Mouse (Mus musculus) Patski (cell line): ENCODE results near the gene Ccdc124. TPM values are rescaled to one million over a fixed set of nuclear protein-coding genes. Genes with fewer than 3 reads are reported as not detected.
"Not testable (repeated sequence)": the region's sequence is repeated elsewhere in the genome, so short reads cannot be mapped to it uniquely, and the experiment has no call there.

Experiments
- ATAC-seq: fragments of 100-300 bp; one replicate; pipeline ENCODE4 v1.8.0; 2021
- CTCF ChIA-PET: fragments of 350-600 bp; sonication (Branson Sonifier 250); formaldehyde crosslinking; loops from one replicate; lab custom pipeline; 2022; ENCODE audit warnings: inconsistent platforms; lab: Charles Lee
- POLR2A ChIA-PET: fragments of 350-600 bp; sonication (Branson Sonifier 250); formaldehyde crosslinking; loops from one replicate; lab custom pipeline; 2022; ENCODE audit warnings: antibody characterized with exemption, inconsistent platforms; lab: Charles Lee
- DNase-seq: peaks from one replicate; pipeline ENCODE4 v3.0.0-alpha.2; 2011; ENCODE audit warnings: low read depth, low spot score
- H3K27me3 ChIP-seq: fragments of 371-371 bp; one replicate; pipeline ENCODE4 v1.5.1; 2021
- CTCF ChIP-seq: fragments of 100-300 bp; IDR thresholded peaks from one replicate; pipeline ENCODE4 v1.5.1; 2021
- in situ Hi-C: fragments of 300-500 bp; cut with MboI; formaldehyde crosslinking; loops from 3 replicates; pipeline ENCODE4 v1.11.1; 2018; ENCODE audit warnings: low pct_unique_long_range_greater_than_20kb, mixed read lengths
- polyA plus RNA-seq: library from polyadenylated mRNA; unstranded; gene quantifications from one replicate; pipeline ENCODE4 v1.2.3, GENCODE M21; 2021

Ccdc124 gene
- polyA plus RNA-seq, 1 experiment from 2014 or later, result 67.5 TPM

GRCm38 (mm10) chr8:70825816-70826215, 47.9 kb downstream of the Ccdc124 start:
- in situ Hi-C loops, result no loop called here
- DNase-seq (no peak), ATAC-seq (no peak)
- no peak for TF ChIP-seq CTCF
- CTCF ChIA-PET, result no interaction called here
- POLR2A ChIA-PET, result interaction anchor here (1.1 kb wide), 1 partner anchor 13 kb away, joined by 3 read pairs; no protein-coding TSS in a partner anchor
- peaks cover 8% of the 10 kb centered on the region for H3K27me3 ChIP-seq

DNA sequence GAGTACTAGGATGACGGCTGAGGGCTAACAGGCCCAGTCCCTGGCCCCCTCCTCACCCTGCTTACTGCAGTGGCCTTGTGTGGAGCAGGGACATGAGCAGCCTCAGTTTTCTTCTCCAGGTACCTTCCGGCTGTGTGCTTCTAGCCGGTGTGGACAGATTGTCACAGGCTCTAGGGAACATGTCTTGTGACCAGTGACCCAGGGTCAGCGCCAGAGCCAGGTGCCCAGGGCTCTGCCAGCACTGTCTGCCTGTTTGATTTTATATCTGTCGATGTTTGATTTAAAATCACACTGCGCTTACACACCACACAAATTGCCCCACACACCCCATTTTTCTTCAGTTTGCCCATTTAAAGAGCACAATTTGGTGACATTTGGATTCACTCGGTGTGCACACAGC, 49.9 kb downstream of the Ccdc124 start:
- no peak for TF ChIP-seq CTCF
- ATAC-seq, result no peak
- ChIA-PET CTCF (interaction anchor here (2.6 kb wide), 1 partner anchor 21 kb away, joined by 10 read pairs; no protein-coding TSS in a partner anchor), POLR2A (interaction anchor here (2.4 kb wide), 1 partner anchor 15 kb away, joined by 9 read pairs; the partner anchor contains the start of gene Arrdc2)
- H3K27me3 ChIP-seq, result peaks cover 8% of the 10 kb centered on the region
- in situ Hi-C loops, result no loop called here
- DNase-seq, result no peak

DNA sequence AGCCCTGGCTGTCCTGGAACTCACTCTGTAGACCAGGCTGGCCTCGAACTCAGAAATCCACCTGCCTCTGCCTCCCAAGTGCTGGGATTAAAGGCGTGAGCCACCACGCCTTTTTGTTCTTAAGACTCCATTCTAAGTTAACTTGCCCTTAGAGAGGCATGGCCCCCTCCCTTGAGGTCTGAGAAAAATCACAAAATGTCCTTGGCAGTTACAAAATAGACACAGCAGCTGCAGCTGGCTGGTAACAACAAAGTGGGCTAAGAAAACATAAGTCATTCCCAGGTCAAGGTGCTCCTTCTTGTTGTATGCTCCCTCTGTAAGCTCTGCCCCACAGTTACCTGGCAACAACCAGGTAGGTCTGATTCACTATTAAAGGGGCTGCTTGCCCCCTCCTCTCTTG, 51.1 kb downstream of the Ccdc124 start:
- H3K27me3 ChIP-seq, ATAC-seq, in situ Hi-C loops, DNase-seq: not testable (repeated sequence)
- ChIA-PET POLR2A (interaction anchor here (2.4 kb wide), 1 partner anchor 17 kb away, joined by 9 read pairs; the partner anchor contains the start of gene Arrdc2), CTCF (interaction anchor here (1.6 to 1.7 kb wide), 3 partner anchors 20 to 32 kb away, joined by 3 to 8 read pairs (median 6); no protein-coding TSS in a partner anchor)

- POLR2A ChIA-PET, result interaction anchor here (2.4 kb wide), 1 partner anchor 17 kb away, joined by 9 read pairs; the partner anchor contains the start of gene Arrdc2
These were observed 51.7 kb downstream of the Ccdc124 start for GRCm38 (mm10) chr8:70821992-70822391.

GRCm38 (mm10) chr8:70821399-70821962, 52.3 kb downstream of the Ccdc124 start:
- H3K27me3 ChIP-seq, result peaks cover 2% of the 10 kb centered on the region
- DNase-seq, result no peak
- POLR2A ChIA-PET, result interaction anchor here (2.4 kb wide), 1 partner anchor 18 kb away, joined by 9 read pairs; the partner anchor contains the start of gene Arrdc2
- no peak for TF ChIP-seq CTCF
- CTCF ChIA-PET, result interaction anchor here (1.0 to 1.7 kb wide), 10 partner anchors 10 to 60 kb away, joined by 3 to 14 read pairs (median 5); partner anchors contain the start of genes Arrdc2 and Mpv17l2
- ATAC-seq, result peak; percentile 41
- in situ Hi-C loops, result no loop called here

More at GRCm38 (mm10) chr8:70821992-70822391, 51.7 kb downstream of the Ccdc124 start:
- peaks cover 7% of the 10 kb centered on the region for H3K27me3 ChIP-seq
- no peak for TF ChIP-seq CTCF
- no peak for DNase-seq
- no peak for ATAC-seq
- in situ Hi-C loops, result no loop called here
- CTCF ChIA-PET, result interaction anchor here (1.0 to 1.7 kb wide), 10 partner anchors 10 to 61 kb away, joined by 3 to 14 read pairs (median 5); partner anchors contain the start of genes Arrdc2 and Mpv17l2

DNA sequence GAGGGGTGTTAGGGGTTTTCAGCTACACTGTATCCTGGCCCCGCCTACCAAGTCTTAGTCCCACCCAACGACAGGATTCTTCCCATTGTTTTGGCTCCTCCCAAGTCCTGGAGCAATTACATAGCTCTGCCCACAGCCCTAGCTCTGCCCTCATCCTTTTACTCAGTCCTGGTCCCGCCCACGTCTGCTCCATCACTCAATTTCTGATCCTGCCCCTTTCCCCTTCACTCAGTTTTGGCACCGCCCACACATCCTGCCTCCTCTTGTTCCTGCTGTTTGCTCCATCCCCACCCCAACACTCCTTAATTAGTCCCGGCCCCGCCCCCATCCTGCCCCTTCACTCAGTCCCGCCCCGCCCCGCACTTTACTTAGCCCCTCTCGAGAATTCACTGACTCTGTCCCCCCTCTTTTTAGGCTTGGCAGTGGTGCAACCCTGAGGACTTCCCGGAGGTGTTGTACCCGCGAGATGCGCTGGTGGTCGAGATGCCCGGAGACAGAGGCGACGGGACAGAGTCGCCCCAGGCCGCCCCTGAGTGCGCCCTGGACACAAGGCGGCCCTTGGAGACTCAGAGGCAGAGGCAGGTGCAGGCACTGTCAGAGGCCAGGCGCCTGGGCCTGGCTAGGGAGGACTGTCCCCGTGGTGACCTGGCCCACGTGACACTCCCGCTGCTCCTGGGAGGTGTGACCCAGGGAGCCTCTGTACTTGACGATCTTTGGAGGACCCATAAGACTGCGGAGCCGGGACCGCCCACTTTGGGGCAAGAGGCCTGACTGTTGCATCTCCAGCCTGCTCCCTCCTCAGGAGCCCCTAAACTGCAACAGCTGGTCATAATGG, 53.4 kb downstream of the Ccdc124 start:
- no peak for TF ChIP-seq CTCF
- peak; percentile 33 for ATAC-seq
- no peaks in the 10 kb centered on the region for H3K27me3 ChIP-seq
- no peak for DNase-seq
- CTCF ChIA-PET, result interaction anchor here (1.4 kb wide), 1 partner anchor 21 kb away, joined by 3 read pairs; no protein-coding TSS in a partner anchor
- in situ Hi-C loops, result no loop called here
- POLR2A ChIA-PET, result no interaction called here

Other genes with a start within 250 kb of the Ccdc124 start
- 354 TPM for gene Gdf15, start 241.5 kb downstream of the Ccdc124 start, polyA plus RNA-seq
- gene Pgpep1, start 213.5 kb downstream of the Ccdc124 start, polyA plus RNA-seq, result 116 TPM
- 189 TPM for gene Lsm4, start 200.7 kb downstream of the Ccdc124 start, polyA plus RNA-seq
- gene Jund, start 175.0 kb downstream of the Ccdc124 start, polyA plus RNA-seq, result 376 TPM
- 0.06 TPM for gene Iqcn, start 170.5 kb downstream of the Ccdc124 start, polyA plus RNA-seq
- 1.1 TPM for gene Gm3336, start 155.4 kb downstream of the Ccdc124 start, polyA plus RNA-seq
- 15.0 TPM for gene Pde4c, start 150.2 kb downstream of the Ccdc124 start, polyA plus RNA-seq
- gene Rab3a, start 119.3 kb downstream of the Ccdc124 start, polyA plus RNA-seq, result 35.0 TPM
- gene Mpv17l2, start 113.0 kb downstream of the Ccdc124 start, polyA plus RNA-seq, result 85.2 TPM
- 110 TPM for gene Pik3r2, start 97.2 kb downstream of the Ccdc124 start, polyA plus RNA-seq
- 30.4 TPM for gene Mast3, start 68.9 kb downstream of the Ccdc124 start, polyA plus RNA-seq
- 0.80 TPM for gene Il12rb1, start 65.5 kb downstream of the Ccdc124 start, polyA plus RNA-seq
- gene Arrdc2, start 34.2 kb downstream of the Ccdc124 start, polyA plus RNA-seq, result 6.8 TPM
- gene Kcnn1, start 10.7 kb downstream of the Ccdc124 start, polyA plus RNA-seq, result 8.0 TPM
- 0.08 TPM for gene Slc5a5, start 18.8 kb upstream of the Ccdc124 start, polyA plus RNA-seq
- 1,930 TPM for gene Rpl18a, start 23.5 kb upstream of the Ccdc124 start, polyA plus RNA-seq
- 50.9 TPM for gene Map1s, start 32.0 kb upstream of the Ccdc124 start, polyA plus RNA-seq